Mouse (Mus musculus): ENCODE data around the gene Sox5. TPM values are rescaled to one million over a fixed set of nuclear protein-coding genes. Genes with fewer than 3 reads are reported as not detected.

The Sox5 gene
- polyA plus RNA-seq, 1 experiment from 2014 or later, result 49.3 TPM

DNA sequence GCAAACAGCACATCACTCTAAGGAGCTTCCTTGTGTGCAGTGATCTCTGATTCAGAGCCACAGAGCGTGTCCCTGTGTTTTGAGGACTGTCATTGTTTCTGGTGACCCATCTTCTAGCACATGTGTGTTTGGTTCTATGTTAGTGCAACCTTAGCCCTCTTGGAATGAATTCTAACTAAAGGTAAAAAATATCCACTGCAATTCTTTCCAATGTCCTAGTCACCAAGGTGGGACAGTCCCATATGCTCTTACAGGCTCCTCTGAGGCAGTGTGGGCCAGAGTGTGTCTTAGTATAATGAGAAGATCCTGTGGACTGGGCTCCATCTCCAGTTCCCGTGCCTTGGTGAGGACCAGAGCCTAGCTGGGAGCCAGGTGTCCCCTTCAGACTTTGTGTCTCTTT, 748.6 kb downstream of the Sox5 start:
- H3K9me3 ChIP-seq, result no peaks in the 10 kb centered on the region
- no peak overlapping the region for H3K27ac ChIP-seq
- no peaks in the 10 kb centered on the region for H3K36me3 ChIP-seq (replicated peaks)
- no peaks in the 10 kb centered on the region for H3K27me3 ChIP-seq (replicated peaks)
- H3K4me1 ChIP-seq, result no peaks in the 10 kb centered on the region
- 92% methylated on average over 2 of the region's 2 CpGs for WGBS
- H3K4me2 ChIP-seq, result no peak overlapping the region
- H3K9ac ChIP-seq, result no peak overlapping the region
- no peak overlapping the region for H3K4me3 ChIP-seq
- ATAC-seq (replicated peaks), result no peak

DNA sequence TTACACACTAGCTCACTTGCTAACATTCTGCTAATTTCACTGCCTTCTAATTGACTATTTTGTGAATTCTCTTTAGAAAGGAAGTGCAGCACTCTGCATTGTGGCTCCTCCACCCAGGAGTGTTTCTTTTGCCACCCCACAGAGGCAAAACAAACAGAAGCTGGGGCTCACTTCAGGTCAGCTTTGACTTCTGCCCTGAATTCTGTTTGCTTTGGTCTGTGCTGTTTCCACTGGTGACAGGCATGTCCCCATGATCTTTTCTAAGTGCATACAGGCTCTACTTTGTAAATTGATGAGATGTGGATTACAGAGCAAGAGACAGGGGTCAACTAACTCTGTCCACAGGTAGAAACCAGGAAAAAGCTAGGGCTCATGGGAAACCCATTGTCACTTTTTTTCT, 764.8 kb downstream of the Sox5 start:
- Histone ChIP-seq H3K9ac (no peak overlapping the region), H3K36me3 (replicated peaks) (no peaks in the 10 kb centered on the region), H3K27ac (no peak overlapping the region), H3K4me2 (no peak overlapping the region), H3K27me3 (replicated peaks) (no peaks in the 10 kb centered on the region), H3K4me3 (no peak overlapping the region), H3K4me1 (no peaks in the 10 kb centered on the region), H3K9me3 (no peaks in the 10 kb centered on the region)
- no peak for ATAC-seq (replicated peaks)

- Histone ChIP-seq H3K9ac (no peak overlapping the region), H3K27ac (no peak overlapping the region), H3K4me1 (no peaks in the 10 kb centered on the region), H3K4me2 (no peak overlapping the region), H3K27me3 (replicated peaks) (no peaks in the 10 kb centered on the region), H3K36me3 (replicated peaks) (no peaks in the 10 kb centered on the region), H3K4me3 (no peak overlapping the region), H3K9me3 (no peaks in the 10 kb centered on the region)
- 80% methylated on average over 14 of the region's 14 CpGs for WGBS
- ATAC-seq (replicated peaks), result no peak
Observed at GRCm38 (mm10) chr6:144011880-144012524, 769.8 kb downstream of the Sox5 start.

DNA sequence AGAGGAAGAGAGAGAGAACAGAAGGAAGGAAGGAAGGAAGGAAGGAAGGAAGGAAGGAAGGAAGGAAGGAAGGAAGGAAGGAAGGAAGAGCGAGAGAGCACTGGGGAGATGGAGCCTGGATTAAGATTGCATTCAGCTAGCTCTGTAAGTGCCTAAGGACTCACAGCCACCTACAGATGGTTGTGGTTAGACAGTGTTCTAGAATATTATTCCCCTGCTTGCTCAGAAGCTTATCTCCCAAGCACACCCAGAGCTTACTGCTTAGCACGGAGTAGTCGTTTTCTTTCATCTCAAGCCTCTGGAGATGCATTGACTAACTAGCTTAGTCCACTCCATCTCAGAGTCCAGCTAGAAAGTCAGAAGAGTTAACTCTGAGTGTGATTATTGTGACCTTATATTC, 770.8 kb downstream of the Sox5 start:
- no peak overlapping the region for H3K4me2 ChIP-seq
- 75% methylated on average over 3 of the region's 3 CpGs for WGBS
- H3K4me3 ChIP-seq, result no peak overlapping the region
- no peaks in the 10 kb centered on the region for H3K4me1 ChIP-seq
- H3K9ac ChIP-seq, result no peak overlapping the region
- H3K27me3 ChIP-seq (replicated peaks), result no peaks in the 10 kb centered on the region
- ATAC-seq (replicated peaks), result no peak
- H3K36me3 ChIP-seq (replicated peaks), result no peaks in the 10 kb centered on the region
- H3K9me3 ChIP-seq, result no peaks in the 10 kb centered on the region
- H3K27ac ChIP-seq, result no peak overlapping the region

DNA sequence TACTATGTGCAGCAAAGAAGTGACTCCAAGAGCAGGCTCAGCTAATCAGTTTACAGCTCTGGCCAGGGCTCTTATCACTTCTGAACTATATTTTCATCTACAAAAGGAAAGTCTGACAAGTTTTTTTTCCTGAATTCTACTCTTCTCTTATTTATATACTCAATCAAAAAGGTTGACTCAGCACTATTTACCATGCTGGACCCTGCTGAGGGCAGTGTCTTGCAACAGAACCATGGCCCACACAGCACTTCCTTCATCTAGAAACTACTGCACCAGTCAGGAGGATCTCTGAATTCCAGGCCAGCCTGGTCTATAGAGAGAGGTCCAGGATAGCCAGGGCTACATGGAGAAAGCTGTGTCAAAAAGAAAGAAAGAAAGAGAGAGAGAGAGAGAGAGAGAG, 771.5 kb downstream of the Sox5 start:
- Histone ChIP-seq H3K27ac (no peak overlapping the region), H3K36me3 (replicated peaks) (no peaks in the 10 kb centered on the region), H3K4me2 (no peak overlapping the region), H3K9me3 (no peaks in the 10 kb centered on the region), H3K9ac (no peak overlapping the region), H3K4me1 (no peaks in the 10 kb centered on the region), H3K4me3 (no peak overlapping the region), H3K27me3 (replicated peaks) (no peaks in the 10 kb centered on the region)
- ATAC-seq (replicated peaks), result no peak

- no peaks in the 10 kb centered on the region for H3K36me3 ChIP-seq (replicated peaks)
- no peak overlapping the region for H3K4me2 ChIP-seq
- H3K9ac ChIP-seq, result no peak overlapping the region
- no peak overlapping the region for H3K4me3 ChIP-seq
- no peaks in the 10 kb centered on the region for H3K9me3 ChIP-seq
- H3K4me1 ChIP-seq, result no peaks in the 10 kb centered on the region
- no peaks in the 10 kb centered on the region for H3K27me3 ChIP-seq (replicated peaks)
- ATAC-seq (replicated peaks), result no peak
- H3K27ac ChIP-seq, result no peak overlapping the region
- 91% methylated on average over 6 of the region's 6 CpGs for WGBS
Observed at GRCm38 (mm10) chr6:144005132-144005531, 776.6 kb downstream of the Sox5 start.

- no peak overlapping the region for H3K27ac ChIP-seq
- 0 out of 2 replicates have a peak, but pooled peaks cover 5% of the 10 kb centered on the region for H3K4me1 ChIP-seq
- no peak overlapping the region for H3K4me2 ChIP-seq
- H3K36me3 ChIP-seq (replicated peaks), result no peaks in the 10 kb centered on the region
- 38% methylated on average over 13 of the region's 13 CpGs for WGBS
- H3K27me3 ChIP-seq (replicated peaks), result no peaks in the 10 kb centered on the region
- no peaks in the 10 kb centered on the region for H3K9me3 ChIP-seq
- no peak overlapping the region for H3K9ac ChIP-seq
- ATAC-seq (replicated peaks), result no peak
- no peak overlapping the region for H3K4me3 ChIP-seq
Observed at GRCm38 (mm10) chr6:143998201-143998600, 783.6 kb downstream of the Sox5 start.

DNA sequence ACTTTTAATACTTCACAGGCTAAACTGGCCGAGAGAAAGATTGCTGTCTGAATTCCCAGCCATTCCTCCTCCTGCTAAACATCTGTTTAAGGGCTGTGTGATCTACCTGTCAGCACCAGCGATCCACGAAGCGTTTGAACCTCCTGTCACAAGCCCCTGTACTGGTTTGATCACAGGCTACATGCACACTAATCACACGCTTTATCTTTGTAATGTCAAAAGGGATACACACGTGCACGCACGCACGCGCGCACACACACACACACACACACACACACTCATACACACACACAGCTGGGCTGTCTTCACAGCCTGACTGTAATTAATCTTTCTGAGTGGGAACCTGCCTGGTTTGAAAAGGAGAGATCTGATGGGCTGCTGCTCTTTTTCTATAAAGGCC, 784.2 kb downstream of the Sox5 start:
- Histone ChIP-seq H3K27ac (no peak overlapping the region), H3K4me2 (no peak overlapping the region)
- 76% methylated on average over 11 of the region's 11 CpGs for WGBS

GRCm38 (mm10) chr6:143995046-143995445, 786.7 kb downstream of the Sox5 start:
- no peak overlapping the region for H3K9ac ChIP-seq
- H3K27me3 ChIP-seq (replicated peaks), result no peaks in the 10 kb centered on the region
- H3K4me1 ChIP-seq, result 0 out of 2 replicates have a peak, but pooled peaks cover 5% of the 10 kb centered on the region
- H3K4me2 ChIP-seq, result no peak overlapping the region
- no peak overlapping the region for H3K27ac ChIP-seq
- 31% methylated on average over 4 of the region's 4 CpGs for WGBS
- ATAC-seq (replicated peaks), result no peak
- no peak overlapping the region for H3K4me3 ChIP-seq
- no peaks in the 10 kb centered on the region for H3K9me3 ChIP-seq
- no peaks in the 10 kb centered on the region for H3K36me3 ChIP-seq (replicated peaks)

More for the DNA sequence above, 784.2 kb downstream of the Sox5 start:
- peak; percentile 33; the same call in 1 of the 2 replicates for ATAC-seq (replicated peaks)
- no peak overlapping the region for H3K9ac ChIP-seq
- no peaks in the 10 kb centered on the region for H3K9me3 ChIP-seq
- no peaks in the 10 kb centered on the region for H3K36me3 ChIP-seq (replicated peaks)
- H3K4me3 ChIP-seq, result no peak overlapping the region
- no peaks in the 10 kb centered on the region for H3K27me3 ChIP-seq (replicated peaks)
- 0 out of 2 replicates have a peak, but pooled peaks cover 5% of the 10 kb centered on the region for H3K4me1 ChIP-seq

DNA sequence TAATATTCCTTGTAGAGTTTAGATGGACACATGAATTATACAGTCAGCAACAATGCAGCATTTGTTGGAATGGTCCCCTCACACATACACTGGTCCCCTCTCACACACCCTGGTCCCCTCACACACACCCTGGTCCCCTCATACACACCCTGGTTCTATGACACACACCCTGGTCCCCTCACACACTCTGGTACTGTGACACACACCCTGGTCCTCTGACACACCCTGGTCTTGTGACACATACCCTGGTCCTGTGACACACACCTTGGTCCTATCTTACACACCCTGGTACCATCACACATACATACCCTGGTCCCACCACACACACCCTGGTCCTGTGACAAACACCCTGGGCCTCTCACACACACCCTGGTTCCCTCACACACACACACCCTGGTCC, 794.2 kb downstream of the Sox5 start:
- Histone ChIP-seq H3K4me3 (no peak overlapping the region), H3K4me2 (no peak overlapping the region), H3K27me3 (replicated peaks) (no peaks in the 10 kb centered on the region), H3K27ac (no peak overlapping the region), H3K9me3 (no peaks in the 10 kb centered on the region), H3K4me1 (no peaks in the 10 kb centered on the region), H3K36me3 (replicated peaks) (no peaks in the 10 kb centered on the region), H3K9ac (no peak overlapping the region)
- ATAC-seq (replicated peaks), result 0 out of 2 replicates have a peak, but pooled peaks have one; percentile 39

DNA sequence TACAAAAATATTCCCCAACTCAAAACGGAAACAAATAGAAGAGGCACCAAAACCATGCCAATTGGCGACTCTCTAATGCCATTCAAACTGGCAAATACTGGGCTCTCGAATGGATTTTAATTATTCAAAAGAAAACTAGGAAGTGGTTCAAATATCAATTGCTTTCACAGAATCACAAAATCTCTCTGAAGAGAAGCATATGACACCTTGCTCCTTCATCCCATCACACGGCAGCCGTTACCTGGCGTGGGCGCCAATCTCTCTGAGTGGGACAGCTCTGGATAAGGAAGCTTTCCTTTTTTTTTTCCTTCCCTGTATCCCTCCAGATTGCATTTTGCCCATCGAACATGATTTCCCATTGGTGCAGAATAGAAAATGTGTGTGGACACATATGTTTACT, 801.6 kb downstream of the Sox5 start:
- Histone ChIP-seq H3K27ac (no peak overlapping the region), H3K4me1 (no peaks in the 10 kb centered on the region), H3K27me3 (replicated peaks) (no peaks in the 10 kb centered on the region), H3K9me3 (no peaks in the 10 kb centered on the region), H3K4me2 (no peak overlapping the region), H3K4me3 (no peak overlapping the region), H3K9ac (no peak overlapping the region), H3K36me3 (replicated peaks) (no peaks in the 10 kb centered on the region)
- WGBS, result 86% methylated on average over 8 of the region's 8 CpGs
- ATAC-seq (replicated peaks), result no peak

- WGBS, result 52% methylated on average over 9 of the region's 9 CpGs
- H3K4me1 ChIP-seq, result no peaks in the 10 kb centered on the region
Observed at GRCm38 (mm10) chr6:143967724-143968400, 813.9 kb downstream of the Sox5 start.

GRCm38 (mm10) chr6:143960487-143960886, 821.3 kb downstream of the Sox5 start:
- Histone ChIP-seq H3K4me2 (no peak overlapping the region), H3K27me3 (replicated peaks) (no peaks in the 10 kb centered on the region), H3K4me3 (no peak overlapping the region), H3K36me3 (replicated peaks) (no peaks in the 10 kb centered on the region), H3K9me3 (no peaks in the 10 kb centered on the region), H3K9ac (no peak overlapping the region), H3K4me1 (no peaks in the 10 kb centered on the region), H3K27ac (no peak overlapping the region)
- 94% methylated on average over 11 of the region's 11 CpGs for whole genome bisulfite sequencing
- ATAC-seq (replicated peaks), result no peak

More at GRCm38 (mm10) chr6:143967724-143968400, 813.9 kb downstream of the Sox5 start:
- no peak for ATAC-seq (replicated peaks)
- no peaks in the 10 kb centered on the region for H3K9me3 ChIP-seq
- H3K4me3 ChIP-seq, result no peak overlapping the region
- H3K4me2 ChIP-seq, result no peak overlapping the region; the same call in 1 of the 2 replicates
- H3K27me3 ChIP-seq (replicated peaks), result no peaks in the 10 kb centered on the region
- no peak overlapping the region for H3K9ac ChIP-seq
- H3K36me3 ChIP-seq (replicated peaks), result no peaks in the 10 kb centered on the region
- H3K27ac ChIP-seq, result no peak overlapping the region
